Mouse (Mus musculus) E14TG2a.4 (cell line): ENCODE data around the gene Mta3.

ENCODE experiments used
- CTCF ChIP-seq: conservative IDR thresholded peaks from 2 replicates; pipeline ENCODE4 v1.5.1; 2014; ENCODE audit warnings: low read length
- NANOG ChIP-seq: IDR thresholded peaks from 2 replicates; pipeline ENCODE4 v1.6.1; 2014; ENCODE audit warnings: borderline replicate concordance, low read length, mixed read lengths
- POU5F1 ChIP-seq: IDR thresholded peaks from 2 replicates; pipeline ENCODE4 v1.6.1; 2014; ENCODE audit warnings: low read length, borderline replicate concordance

- TF ChIP-seq CTCF (no peak), POU5F1 (no peak), NANOG (no peak)
Observed at GRCm38 (mm10) chr17:83721157-83721556, 15.2 kb downstream of the Mta3 start.
